Mouse (Mus musculus) heart, postnatal 0 days (tissue): ENCODE data around the gene B3gntl1.

Experiments used
- CTCF ChIP-seq: IDR thresholded peaks from 2 replicates; pipeline ENCODE4 v1.5.1; 2016; ENCODE audit warnings: antibody characterized with exemption, control low read depth, low read depth
- EP300 ChIP-seq: IDR thresholded peaks from 2 replicates; pipeline ENCODE4 v1.6.1; 2016; ENCODE audit warnings: antibody characterized with exemption, low read depth

DNA sequence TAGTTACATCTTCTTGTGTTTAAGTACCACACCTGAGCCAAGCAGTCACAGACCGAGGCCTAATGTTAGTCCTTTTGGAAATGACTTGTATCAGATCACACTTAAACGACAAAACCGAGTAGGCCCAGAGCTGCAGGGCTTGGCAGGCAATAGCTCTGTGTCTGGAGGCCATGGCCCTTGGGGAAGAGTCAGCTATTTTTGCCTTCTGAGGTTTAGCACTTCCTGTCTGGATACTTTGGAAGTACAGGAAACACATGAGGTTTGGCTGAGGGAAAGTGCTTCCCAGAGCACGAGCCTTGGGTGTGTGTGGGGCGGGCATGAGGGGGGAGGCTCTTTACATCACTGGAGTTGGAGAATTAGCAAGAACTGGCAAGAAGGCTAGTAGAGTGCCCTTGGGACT lies 13.7 kb upstream of the B3gntl1 start:
- no peak for TF ChIP-seq CTCF
- TF ChIP-seq EP300, result no peak
